Mouse (Mus musculus): Measurements from ENCODE around the gene Sag. TPM values are rescaled to one million over a fixed set of nuclear protein-coding genes. Genes with fewer than 3 reads are reported as not detected.
"Not testable (repeated sequence)": the region's sequence is repeated elsewhere in the genome, so short reads cannot be mapped to it uniquely, and the experiment has no call there.

Sag gene
- polyA plus RNA-seq, 1 experiment from 2014 or later = 0.79 TPM

DNA sequence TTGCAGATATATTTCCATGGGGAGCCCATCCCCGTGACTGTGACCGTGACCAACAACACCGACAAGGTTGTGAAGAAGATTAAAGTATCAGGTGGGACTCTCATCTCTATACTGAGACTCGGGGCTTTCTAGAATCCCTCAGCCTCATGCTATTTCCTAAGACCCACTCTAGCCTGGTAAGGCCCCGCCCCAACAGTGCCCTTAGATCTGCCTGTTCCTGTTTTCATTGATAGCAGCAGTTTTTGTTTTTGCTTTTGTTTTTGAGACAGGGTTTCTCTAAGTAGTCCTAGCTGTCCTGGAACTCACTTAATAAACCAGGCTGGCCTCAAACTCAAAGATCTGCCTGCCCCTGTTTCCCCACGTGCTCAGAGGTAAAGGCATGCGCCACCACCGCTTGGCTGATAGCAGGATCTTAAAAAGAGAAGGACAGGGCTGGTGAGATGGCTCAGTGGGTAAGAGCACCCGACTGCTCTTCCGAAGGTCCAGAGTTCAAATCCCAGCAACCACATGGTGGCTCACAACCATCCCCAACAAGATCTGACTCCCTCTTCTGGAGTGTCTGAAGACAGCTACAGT, 21.0 kb downstream of the Sag start:
- no peak overlapping the region for H3K27ac ChIP-seq
- H3K4me2 ChIP-seq = no peak overlapping the region
- H3K9me3 ChIP-seq (replicated peaks) = no peaks in the 10 kb centered on the region
- H3K36me3 ChIP-seq = no peaks in the 10 kb centered on the region
- ATAC-seq (replicated peaks; ENCODE audit: insufficient number of reproducible peaks, insufficient read depth, low FRiP score, low read depth) = no peak
- H3K4me3 ChIP-seq = no peak overlapping the region
- WGBS = 88% methylated on average over 10 of the region's 10 CpGs
- no peak overlapping the region for H3K9ac ChIP-seq
- H3K27me3 ChIP-seq = no peaks in the 10 kb centered on the region
- peaks cover 8% of the 10 kb centered on the region; the same call in 1 of the 2 replicates for H3K4me1 ChIP-seq (replicated peaks)

DNA sequence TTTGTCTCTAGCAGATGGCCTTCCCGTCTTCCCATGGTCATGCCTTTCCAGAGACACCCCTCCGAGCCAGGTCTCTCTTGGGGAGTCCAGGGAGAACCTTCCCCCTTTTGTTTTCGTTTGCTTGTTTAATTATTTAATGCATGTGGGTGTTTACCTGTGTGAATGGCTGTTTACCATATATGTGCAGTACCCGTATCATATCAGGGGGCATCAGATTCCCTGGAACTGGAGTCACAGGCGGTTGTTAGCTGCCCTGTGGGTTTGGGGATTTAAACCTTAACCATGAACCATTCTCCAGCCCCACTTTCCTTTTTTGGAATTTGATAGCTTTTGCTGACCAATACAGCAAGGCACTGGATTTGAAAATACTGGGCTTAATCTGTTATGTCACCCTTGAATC, 21.8 kb downstream of the Sag start:
- no peaks in the 10 kb centered on the region for H3K36me3 ChIP-seq
- no peak overlapping the region for H3K4me2 ChIP-seq
- H3K4me1 ChIP-seq (replicated peaks) = peaks cover 8% of the 10 kb centered on the region; the same call in 1 of the 2 replicates
- H3K4me3 ChIP-seq = no peak overlapping the region
- ATAC-seq (replicated peaks; ENCODE audit: insufficient number of reproducible peaks, insufficient read depth, low FRiP score, low read depth) = no peak
- H3K27ac ChIP-seq = no peak overlapping the region
- no peaks in the 10 kb centered on the region for H3K9me3 ChIP-seq (replicated peaks)
- no peak overlapping the region for H3K9ac ChIP-seq
- WGBS = 84% methylated on average over 5 of the region's 5 CpGs
- no peaks in the 10 kb centered on the region for H3K27me3 ChIP-seq

DNA sequence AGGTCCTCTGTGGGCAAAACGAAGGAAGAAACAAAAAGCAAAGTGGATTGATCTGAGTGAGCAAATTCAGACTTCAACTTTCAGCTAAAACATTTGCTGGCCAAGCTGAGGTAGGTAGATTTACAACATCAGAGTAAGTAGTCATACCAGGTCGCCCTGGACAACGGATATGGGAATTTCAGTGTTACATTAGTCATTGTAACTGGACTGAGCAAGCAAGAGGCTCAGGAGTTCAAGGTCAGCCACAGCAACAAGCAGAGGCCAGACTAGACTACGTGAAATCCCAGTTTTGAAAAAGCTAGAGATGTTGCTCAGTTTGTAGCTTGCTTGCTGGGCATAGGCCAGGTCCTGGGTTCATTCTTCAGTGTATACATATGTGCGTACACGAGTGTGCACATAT, 22.5 kb downstream of the Sag start:
- H3K27me3 ChIP-seq = no peaks in the 10 kb centered on the region
- no peaks in the 10 kb centered on the region for H3K36me3 ChIP-seq
- H3K4me2 ChIP-seq = no peak overlapping the region
- no peaks in the 10 kb centered on the region for H3K9me3 ChIP-seq (replicated peaks)
- no peak overlapping the region for H3K27ac ChIP-seq
- WGBS = 86% methylated on average over 6 of the region's 6 CpGs
- peaks cover 8% of the 10 kb centered on the region; the same call in 1 of the 2 replicates for H3K4me1 ChIP-seq (replicated peaks)
- no peak overlapping the region for H3K9ac ChIP-seq
- no peak for ATAC-seq (replicated peaks; ENCODE audit: insufficient number of reproducible peaks, insufficient read depth, low FRiP score, low read depth)
- no peak overlapping the region for H3K4me3 ChIP-seq

DNA sequence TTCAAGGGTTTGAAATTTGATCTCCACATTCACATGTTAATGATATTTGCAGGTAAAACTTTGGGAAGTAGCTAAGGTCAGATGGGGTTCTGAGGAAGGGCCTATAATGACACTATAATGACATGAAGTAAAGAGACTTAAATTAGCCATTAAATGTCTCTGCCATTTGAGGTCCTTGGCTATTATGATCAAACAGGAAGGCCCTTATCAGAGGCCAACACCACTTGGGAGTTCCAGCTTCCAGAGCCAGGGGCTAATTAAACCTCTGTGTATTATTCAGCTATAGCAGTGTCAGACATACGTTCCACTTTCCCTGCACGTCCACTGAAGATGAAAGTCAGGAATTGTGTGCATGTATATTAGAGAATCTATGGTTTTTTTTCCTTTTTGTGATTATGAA, 23.0 kb downstream of the Sag start:
- ATAC-seq (replicated peaks; ENCODE audit: insufficient number of reproducible peaks, insufficient read depth, low FRiP score, low read depth) = no peak
- Histone ChIP-seq H3K27me3 (no peaks in the 10 kb centered on the region), H3K9ac (no peak overlapping the region), H3K4me2 (no peak overlapping the region), H3K27ac (no peak overlapping the region), H3K4me1 (replicated peaks) (peaks cover 8% of the 10 kb centered on the region; the same call in 1 of the 2 replicates), H3K9me3 (replicated peaks) (no peaks in the 10 kb centered on the region), H3K36me3 (no peaks in the 10 kb centered on the region), H3K4me3 (no peak overlapping the region)
- WGBS = 60% methylated on average over 2 of the region's 2 CpGs

DNA sequence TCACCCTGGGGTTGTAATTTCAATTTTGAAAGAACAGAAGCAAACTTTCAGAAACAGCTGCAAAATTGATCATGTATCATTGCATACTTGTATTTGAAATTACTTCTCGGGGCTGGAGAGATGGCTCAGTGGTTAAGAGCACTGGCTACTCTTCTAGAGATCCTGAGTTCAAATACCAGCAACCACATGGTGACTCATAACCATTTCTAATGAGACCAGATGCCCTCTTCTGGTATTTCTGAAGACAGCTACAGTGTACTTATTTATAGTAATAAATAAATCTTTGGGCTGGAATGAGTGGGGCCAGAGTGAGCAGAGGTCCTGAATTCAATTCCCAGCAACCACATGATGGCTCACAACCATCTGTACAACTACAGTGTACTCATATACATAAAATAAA, 24.0 kb downstream of the Sag start:
- not testable (repeated sequence) for H3K9ac ChIP-seq; H3K4me3 ChIP-seq; H3K27ac ChIP-seq; H3K27me3 ChIP-seq; H3K4me1 ChIP-seq (replicated peaks); ATAC-seq (replicated peaks; ENCODE audit: insufficient number of reproducible peaks, insufficient read depth, low FRiP score, low read depth); H3K4me2 ChIP-seq; H3K36me3 ChIP-seq; H3K9me3 ChIP-seq (replicated peaks)
- 84% methylated on average over 1 of the region's 1 CpGs for WGBS

DNA sequence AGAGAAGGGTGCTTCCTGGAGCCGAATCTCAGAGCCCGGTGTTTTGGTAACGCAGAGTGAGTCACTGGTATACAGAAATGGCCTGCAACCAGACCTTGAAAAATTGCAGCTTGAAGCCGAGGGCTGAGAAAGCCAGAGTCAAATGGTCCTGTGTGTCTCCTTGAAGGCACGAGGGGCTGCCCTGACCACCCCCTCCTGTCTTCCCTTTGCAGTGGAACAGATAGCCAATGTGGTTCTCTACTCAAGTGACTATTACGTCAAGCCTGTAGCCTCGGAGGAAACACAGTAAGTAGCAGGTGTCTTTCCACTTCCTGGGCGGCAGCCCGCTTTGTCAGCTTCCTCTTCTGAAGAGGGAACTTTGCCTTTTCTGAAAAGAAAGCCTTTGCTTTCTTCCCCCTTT, 24.7 kb downstream of the Sag start:
- no peak overlapping the region for H3K4me3 ChIP-seq
- ATAC-seq (replicated peaks; ENCODE audit: insufficient number of reproducible peaks, insufficient read depth, low FRiP score, low read depth) = no peak
- H3K27me3 ChIP-seq = no peaks in the 10 kb centered on the region
- 56% methylated on average over 9 of the region's 9 CpGs for WGBS
- no peak overlapping the region for H3K27ac ChIP-seq
- H3K4me2 ChIP-seq = no peak overlapping the region
- no peaks in the 10 kb centered on the region for H3K36me3 ChIP-seq
- H3K9ac ChIP-seq = no peak overlapping the region
- no peaks in the 10 kb centered on the region for H3K9me3 ChIP-seq (replicated peaks)
- peaks cover 8% of the 10 kb centered on the region; the same call in 1 of the 2 replicates for H3K4me1 ChIP-seq (replicated peaks)

DNA sequence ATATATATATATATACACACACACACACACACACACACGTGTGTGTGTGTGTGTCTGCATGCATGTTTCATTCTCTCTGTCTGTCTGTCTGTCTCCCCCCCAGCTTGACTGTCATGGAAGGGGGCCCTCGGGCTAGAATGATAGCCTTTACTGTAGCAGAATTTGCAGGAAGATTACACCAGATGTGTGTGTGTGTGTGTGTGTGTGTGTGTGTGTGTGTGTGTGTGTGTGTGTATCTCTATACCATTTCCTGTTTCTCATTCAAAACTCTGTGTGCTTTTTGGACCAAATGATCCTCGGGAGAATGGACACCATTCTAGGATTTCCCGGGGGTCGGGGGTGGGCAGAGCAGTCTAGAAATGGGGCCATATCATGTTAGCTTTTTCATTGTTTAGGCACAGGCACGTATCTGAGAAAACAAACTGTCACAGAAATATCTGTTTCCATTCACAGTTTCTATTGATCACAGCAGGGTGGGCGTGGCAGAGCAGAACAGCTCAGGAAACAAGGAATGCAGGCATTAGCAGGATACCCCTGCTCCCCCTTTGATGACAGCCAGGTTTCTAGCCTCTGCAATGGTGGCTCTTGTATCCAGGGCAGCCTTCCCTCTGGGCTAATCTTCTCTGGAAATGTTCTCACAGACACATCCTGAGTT, 25.6 kb downstream of the Sag start:
- Histone ChIP-seq H3K4me3 (no peak overlapping the region), H3K9ac (no peak overlapping the region), H3K27me3 (no peaks in the 10 kb centered on the region), H3K4me2 (no peak overlapping the region), H3K4me1 (replicated peaks) (peaks cover 8% of the 10 kb centered on the region; the same call in 1 of the 2 replicates), H3K27ac (peak overlapping the region; percentile 42), H3K9me3 (replicated peaks) (no peaks in the 10 kb centered on the region), H3K36me3 (no peaks in the 10 kb centered on the region)
- 47% methylated on average over 7 of the region's 7 CpGs for WGBS
- ATAC-seq (replicated peaks; ENCODE audit: insufficient number of reproducible peaks, insufficient read depth, low FRiP score, low read depth) = no peak

DNA sequence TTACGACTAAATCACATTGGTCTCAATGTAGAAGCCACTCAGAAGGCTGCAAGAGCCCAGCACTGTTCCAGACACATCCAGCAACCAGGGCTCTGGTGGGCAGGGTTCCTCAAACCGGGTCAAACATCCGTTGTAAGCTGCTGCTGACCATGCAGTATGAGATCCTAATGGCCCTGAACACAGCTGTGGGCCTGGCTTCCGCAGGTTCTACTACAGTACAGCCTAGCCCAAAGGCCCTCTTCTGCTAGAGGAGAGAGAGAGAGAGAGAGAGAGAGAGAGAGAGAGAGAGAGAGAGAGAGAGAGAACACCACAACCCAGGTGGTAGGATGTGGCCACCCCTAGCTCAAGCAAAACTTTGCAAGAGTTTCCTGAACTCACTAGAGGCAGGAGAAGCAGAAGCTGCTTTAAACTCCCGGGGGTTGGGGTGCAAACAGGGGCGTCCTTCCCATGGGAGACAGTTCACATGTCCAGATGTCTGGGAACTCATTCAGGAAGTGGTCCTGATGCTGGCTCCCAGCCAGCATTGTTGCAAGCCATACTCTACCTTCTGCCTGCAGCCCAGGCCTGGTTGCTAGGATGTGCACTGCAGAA, 26.2 kb downstream of the Sag start:
- WGBS = 38% methylated on average over 6 of the region's 6 CpGs

DNA sequence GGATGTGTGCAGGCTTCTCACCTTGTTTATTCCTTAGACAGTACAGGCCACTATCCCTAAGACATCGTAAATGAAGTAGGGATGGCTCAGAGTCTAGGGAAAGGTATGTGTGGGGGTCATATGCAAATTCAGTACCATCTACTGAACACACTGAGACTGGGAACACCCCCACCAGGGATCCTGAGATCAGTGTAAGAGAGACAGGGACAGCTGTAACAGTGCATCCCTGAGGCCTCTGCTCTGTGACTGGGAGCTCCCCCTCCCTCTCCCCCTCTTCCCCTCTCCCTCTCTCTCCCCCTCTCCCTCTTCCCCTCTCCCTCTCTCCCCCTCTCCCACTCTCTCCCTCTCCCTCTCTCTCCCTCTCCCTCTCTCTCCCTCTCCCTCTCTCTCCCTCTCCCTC, 33.0 kb downstream of the Sag start:
- Histone ChIP-seq H3K27ac (no peak overlapping the region), H3K36me3 (no peaks in the 10 kb centered on the region), H3K4me2 (no peak overlapping the region), H3K9me3 (replicated peaks) (no peaks in the 10 kb centered on the region), H3K4me1 (replicated peaks) (no peaks in the 10 kb centered on the region), H3K27me3 (no peaks in the 10 kb centered on the region), H3K9ac (no peak overlapping the region), H3K4me3 (no peak overlapping the region)
- no peak for ATAC-seq (replicated peaks; ENCODE audit: insufficient number of reproducible peaks, insufficient read depth, low FRiP score, low read depth)
- WGBS = 60% methylated on average over 1 of the region's 1 CpGs

More for the DNA sequence above, 26.2 kb downstream of the Sag start:
- Histone ChIP-seq H3K4me1 (replicated peaks) (peaks cover 8% of the 10 kb centered on the region; the same call in 1 of the 2 replicates), H3K27ac (peak overlapping the region; percentile 42), H3K27me3 (no peaks in the 10 kb centered on the region), H3K4me3 (no peak overlapping the region), H3K9me3 (replicated peaks) (no peaks in the 10 kb centered on the region), H3K36me3 (no peaks in the 10 kb centered on the region), H3K9ac (no peak overlapping the region), H3K4me2 (no peak overlapping the region)
- no peak for ATAC-seq (replicated peaks; ENCODE audit: insufficient number of reproducible peaks, insufficient read depth, low FRiP score, low read depth)

DNA sequence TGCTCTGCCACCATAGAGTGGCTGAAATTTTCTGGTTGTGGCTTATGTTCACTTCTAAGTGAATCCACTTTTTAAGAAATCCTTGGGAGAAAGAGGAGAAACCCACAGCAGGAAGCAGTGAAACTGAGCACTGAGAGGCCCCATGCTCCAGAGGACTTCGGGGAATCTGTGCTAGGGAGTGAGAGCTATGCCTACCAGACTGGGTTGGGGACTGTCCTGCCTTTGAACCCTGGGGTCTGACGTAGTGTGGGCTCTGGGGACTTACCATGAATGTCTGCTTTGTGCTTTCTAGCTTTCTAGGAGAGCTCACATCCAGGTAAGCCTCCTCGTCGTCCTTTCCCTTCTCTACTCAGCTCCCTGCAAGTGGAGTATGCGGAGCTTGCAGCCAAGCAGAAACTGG, 33.5 kb downstream of the Sag start:
- Histone ChIP-seq H3K27me3 (no peaks in the 10 kb centered on the region), H3K4me1 (replicated peaks) (no peaks in the 10 kb centered on the region), H3K9me3 (replicated peaks) (no peaks in the 10 kb centered on the region), H3K27ac (no peak overlapping the region), H3K36me3 (no peaks in the 10 kb centered on the region), H3K4me2 (no peak overlapping the region), H3K9ac (no peak overlapping the region), H3K4me3 (no peak overlapping the region)
- no peak for ATAC-seq (replicated peaks; ENCODE audit: insufficient number of reproducible peaks, insufficient read depth, low FRiP score, low read depth)
- 43% methylated on average over 5 of the region's 5 CpGs for WGBS

DNA sequence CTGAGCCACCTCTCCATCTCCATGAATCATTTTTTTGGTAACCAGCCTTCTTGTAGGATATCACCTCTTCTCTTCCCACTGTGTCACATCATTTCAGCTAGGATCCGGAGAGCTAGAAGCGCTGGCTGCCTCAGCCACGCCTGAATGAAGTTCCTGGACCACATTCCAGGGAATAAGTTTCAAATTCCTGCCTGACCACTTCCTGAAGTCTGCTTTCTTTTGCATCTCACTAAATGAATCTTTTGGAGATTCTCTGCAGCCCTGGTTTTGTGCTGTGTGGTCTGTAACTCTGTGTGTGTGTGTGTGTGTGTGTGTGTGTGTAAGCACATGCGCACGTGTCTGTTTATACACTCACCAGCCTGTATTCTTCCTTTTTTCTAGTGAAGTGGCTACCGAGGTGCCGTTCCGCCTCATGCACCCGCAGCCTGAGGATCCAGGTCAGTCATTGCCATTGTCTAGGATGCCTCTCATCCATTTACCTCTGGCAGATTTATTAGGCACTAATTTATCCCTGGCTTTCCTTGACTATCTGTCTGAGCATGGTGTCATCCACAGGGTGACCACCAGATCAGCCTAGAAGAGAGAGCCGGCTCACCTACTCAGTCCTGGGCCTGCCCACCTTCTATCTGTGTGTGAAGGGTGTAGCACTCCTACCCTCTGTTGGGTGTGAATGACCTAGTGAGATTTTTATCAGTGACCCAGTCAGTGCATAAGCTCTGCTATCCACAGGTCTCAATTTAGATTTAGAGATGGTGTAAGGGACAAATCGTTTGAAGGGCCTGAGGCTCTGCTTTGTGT, 37.1 kb downstream of the Sag start:
- 62% methylated on average over 11 of the region's 11 CpGs for WGBS
- Histone ChIP-seq H3K9me3 (replicated peaks) (no peaks in the 10 kb centered on the region), H3K27me3 (no peaks in the 10 kb centered on the region), H3K36me3 (no peaks in the 10 kb centered on the region), H3K9ac (no peak overlapping the region), H3K27ac (no peak overlapping the region), H3K4me3 (no peak overlapping the region), H3K4me2 (no peak overlapping the region), H3K4me1 (replicated peaks) (no peaks in the 10 kb centered on the region)
- no peak for ATAC-seq (replicated peaks; ENCODE audit: insufficient number of reproducible peaks, insufficient read depth, low FRiP score, low read depth)

Measured in heart, embryonic 15.5 days (tissue).